Mouse (Mus musculus): ENCODE measurements around the gene Gm20388. TPM values are rescaled to one million over a fixed set of nuclear protein-coding genes. Genes with fewer than 3 reads are reported as not detected.
A peak's percentile ranks its signal among the peaks of the same experiment; 100 is the strongest.

Gene Gm20388
- polyA plus RNA-seq, 1 experiment: 28.1 TPM

- H3K36me3 ChIP-seq (ENCODE audit: control insufficient read depth, insufficient read depth, low read length, poor library complexity, severe bottlenecking): no peaks in the 10 kb centered on the region
- H3K27ac ChIP-seq (ENCODE audit: insufficient read depth, low read length): no peak overlapping the region
- TF ChIP-seq EP300 (IDR thresholded peaks at IDR 0.05; ENCODE audit: insufficient read depth, low read depth, low read length): no peak
- no peak for TF ChIP-seq CTCF (IDR thresholded peaks at IDR 0.05; ENCODE audit: low read depth, low read length)
- no peak for TF ChIP-seq POLR2A (IDR thresholded peaks at IDR 0.05; ENCODE audit: insufficient read depth, low read length)
- no peak overlapping the region for H3K9ac ChIP-seq (ENCODE audit: low read depth, poor library complexity, severe bottlenecking)
- no peaks in the 10 kb centered on the region for H3K9me3 ChIP-seq (replicated peaks; ENCODE audit: control insufficient read depth, insufficient read depth, low read length, poor library complexity, severe bottlenecking)
- no peaks in the 10 kb centered on the region for H3K27me3 ChIP-seq (ENCODE audit: control insufficient read depth, insufficient read depth, low read length, poor library complexity, severe bottlenecking)
- no peak overlapping the region for H3K4me3 ChIP-seq (ENCODE audit: low read depth, low read length)
- H3K4me1 ChIP-seq (ENCODE audit: control insufficient read depth, insufficient read depth, low read length): no peaks in the 10 kb centered on the region
These were observed 4475.7 kb downstream of the Gm20388 start for GRCm38 (mm10) chr8:124386225-124386899.

GRCm38 (mm10) chr8:124389495-124389894, 4478.9 kb downstream of the Gm20388 start:
- no peak overlapping the region for H3K27ac ChIP-seq (ENCODE audit: insufficient read depth, low read length)
- no peak for TF ChIP-seq POLR2A (IDR thresholded peaks at IDR 0.05; ENCODE audit: insufficient read depth, low read length)
- TF ChIP-seq CTCF (IDR thresholded peaks at IDR 0.05; ENCODE audit: low read depth, low read length): no peak
- TF ChIP-seq EP300 (IDR thresholded peaks at IDR 0.05; ENCODE audit: insufficient read depth, low read depth, low read length): no peak
- H3K4me1 ChIP-seq (ENCODE audit: control insufficient read depth, insufficient read depth, low read length): peaks cover 2% of the 10 kb centered on the region
- no peak overlapping the region for H3K9ac ChIP-seq (ENCODE audit: low read depth, poor library complexity, severe bottlenecking)
- H3K9me3 ChIP-seq (replicated peaks; ENCODE audit: control insufficient read depth, insufficient read depth, low read length, poor library complexity, severe bottlenecking): no peaks in the 10 kb centered on the region
- no peaks in the 10 kb centered on the region for H3K27me3 ChIP-seq (ENCODE audit: control insufficient read depth, insufficient read depth, low read length, poor library complexity, severe bottlenecking)
- H3K4me3 ChIP-seq (ENCODE audit: low read depth, low read length): no peak overlapping the region
- H3K36me3 ChIP-seq (ENCODE audit: control insufficient read depth, insufficient read depth, low read length, poor library complexity, severe bottlenecking): no peaks in the 10 kb centered on the region

- Histone ChIP-seq H3K27me3 (ENCODE audit: control insufficient read depth, insufficient read depth, low read length, poor library complexity, severe bottlenecking) (no peaks in the 10 kb centered on the region), H3K9me3 (replicated peaks; ENCODE audit: control insufficient read depth, insufficient read depth, low read length, poor library complexity, severe bottlenecking) (no peaks in the 10 kb centered on the region), H3K4me1 (ENCODE audit: control insufficient read depth, insufficient read depth, low read length) (peaks cover 2% of the 10 kb centered on the region), H3K36me3 (ENCODE audit: control insufficient read depth, insufficient read depth, low read length, poor library complexity, severe bottlenecking) (no peaks in the 10 kb centered on the region), H3K4me3 (ENCODE audit: low read depth, low read length) (no peak overlapping the region), H3K27ac (ENCODE audit: insufficient read depth, low read length) (no peak overlapping the region), H3K9ac (ENCODE audit: low read depth, poor library complexity, severe bottlenecking) (no peak overlapping the region)
- no peak for TF ChIP-seq EP300 (IDR thresholded peaks at IDR 0.05; ENCODE audit: insufficient read depth, low read depth, low read length)
- no peak for TF ChIP-seq POLR2A (IDR thresholded peaks at IDR 0.05; ENCODE audit: insufficient read depth, low read length)
- no peak for TF ChIP-seq CTCF (IDR thresholded peaks at IDR 0.05; ENCODE audit: low read depth, low read length)
These were observed 4480.6 kb downstream of the Gm20388 start for GRCm38 (mm10) chr8:124391191-124391590.

GRCm38 (mm10) chr8:124392271-124393012, 4481.8 kb downstream of the Gm20388 start:
- no peaks in the 10 kb centered on the region for H3K9me3 ChIP-seq (replicated peaks; ENCODE audit: control insufficient read depth, insufficient read depth, low read length, poor library complexity, severe bottlenecking)
- no peak overlapping the region for H3K4me3 ChIP-seq (ENCODE audit: low read depth, low read length)
- H3K36me3 ChIP-seq (ENCODE audit: control insufficient read depth, insufficient read depth, low read length, poor library complexity, severe bottlenecking): no peaks in the 10 kb centered on the region
- H3K27me3 ChIP-seq (ENCODE audit: control insufficient read depth, insufficient read depth, low read length, poor library complexity, severe bottlenecking): no peaks in the 10 kb centered on the region
- peaks cover 2% of the 10 kb centered on the region for H3K4me1 ChIP-seq (ENCODE audit: control insufficient read depth, insufficient read depth, low read length)
- H3K9ac ChIP-seq (ENCODE audit: low read depth, poor library complexity, severe bottlenecking): no peak overlapping the region
- H3K27ac ChIP-seq (ENCODE audit: insufficient read depth, low read length): no peak overlapping the region
- TF ChIP-seq EP300 (IDR thresholded peaks at IDR 0.05; ENCODE audit: insufficient read depth, low read depth, low read length) (no peak), POLR2A (IDR thresholded peaks at IDR 0.05; ENCODE audit: insufficient read depth, low read length) (no peak), CTCF (IDR thresholded peaks at IDR 0.05; ENCODE audit: low read depth, low read length) (no peak)

GRCm38 (mm10) chr8:124393013-124393412, 4482.4 kb downstream of the Gm20388 start:
- H3K27me3 ChIP-seq (ENCODE audit: control insufficient read depth, insufficient read depth, low read length, poor library complexity, severe bottlenecking): no peaks in the 10 kb centered on the region
- H3K4me1 ChIP-seq (ENCODE audit: control insufficient read depth, insufficient read depth, low read length): peaks cover 2% of the 10 kb centered on the region
- H3K27ac ChIP-seq (ENCODE audit: insufficient read depth, low read length): no peak overlapping the region
- H3K9ac ChIP-seq (ENCODE audit: low read depth, poor library complexity, severe bottlenecking): no peak overlapping the region
- H3K4me3 ChIP-seq (ENCODE audit: low read depth, low read length): no peak overlapping the region
- H3K9me3 ChIP-seq (replicated peaks; ENCODE audit: control insufficient read depth, insufficient read depth, low read length, poor library complexity, severe bottlenecking): no peaks in the 10 kb centered on the region
- no peaks in the 10 kb centered on the region for H3K36me3 ChIP-seq (ENCODE audit: control insufficient read depth, insufficient read depth, low read length, poor library complexity, severe bottlenecking)
- no peak for TF ChIP-seq CTCF (IDR thresholded peaks at IDR 0.05; ENCODE audit: low read depth, low read length)
- no peak for TF ChIP-seq EP300 (IDR thresholded peaks at IDR 0.05; ENCODE audit: insufficient read depth, low read depth, low read length)
- TF ChIP-seq POLR2A (IDR thresholded peaks at IDR 0.05; ENCODE audit: insufficient read depth, low read length): no peak

- H3K36me3 ChIP-seq (ENCODE audit: control insufficient read depth, insufficient read depth, low read length, poor library complexity, severe bottlenecking): no peaks in the 10 kb centered on the region
- H3K9me3 ChIP-seq (replicated peaks; ENCODE audit: control insufficient read depth, insufficient read depth, low read length, poor library complexity, severe bottlenecking): no peaks in the 10 kb centered on the region
- peaks cover 2% of the 10 kb centered on the region for H3K4me1 ChIP-seq (ENCODE audit: control insufficient read depth, insufficient read depth, low read length)
- H3K9ac ChIP-seq (ENCODE audit: low read depth, poor library complexity, severe bottlenecking): no peak overlapping the region
- H3K4me3 ChIP-seq (ENCODE audit: low read depth, low read length): no peak overlapping the region
- TF ChIP-seq POLR2A (IDR thresholded peaks at IDR 0.05; ENCODE audit: insufficient read depth, low read length): no peak
- peak; percentile 58 for TF ChIP-seq CTCF (IDR thresholded peaks at IDR 0.05; ENCODE audit: low read depth, low read length)
- no peak overlapping the region for H3K27ac ChIP-seq (ENCODE audit: insufficient read depth, low read length)
- H3K27me3 ChIP-seq (ENCODE audit: control insufficient read depth, insufficient read depth, low read length, poor library complexity, severe bottlenecking): no peaks in the 10 kb centered on the region
These were observed 4483.3 kb downstream of the Gm20388 start for GRCm38 (mm10) chr8:124393927-124394326.

Measured in ES-Bruce4 (cell line).